Mouse (Mus musculus): ENCODE measurements around the gene Tfpt.

GRCm38 (mm10) chr7:3587292-3587691, 42.4 kb downstream of the Tfpt start:
- TF ChIP-seq CTCF (IDR thresholded peaks at IDR 0.05; ENCODE audit: low read depth) (no peak), EP300 (IDR thresholded peaks at IDR 0.05; ENCODE audit: low read depth) (no peak)

Data from liver, postnatal 0 days (tissue).